Mouse (Mus musculus): Measurements from ENCODE around the gene Gm9611.
"Not testable (repeated sequence)": the region's sequence is repeated elsewhere in the genome, so short reads cannot be mapped to it uniquely, and the experiment has no call there.

Gene Gm9611

GRCm38 (mm10) chr14:42297258-42297657, at the start of gene Gm9611:
TSS of gene Gm9611 (minus strand) at chr14:42297358.
- DNase-seq (ENCODE audit: low spot score in 2 of 2) = not testable (repeated sequence)

DNA sequence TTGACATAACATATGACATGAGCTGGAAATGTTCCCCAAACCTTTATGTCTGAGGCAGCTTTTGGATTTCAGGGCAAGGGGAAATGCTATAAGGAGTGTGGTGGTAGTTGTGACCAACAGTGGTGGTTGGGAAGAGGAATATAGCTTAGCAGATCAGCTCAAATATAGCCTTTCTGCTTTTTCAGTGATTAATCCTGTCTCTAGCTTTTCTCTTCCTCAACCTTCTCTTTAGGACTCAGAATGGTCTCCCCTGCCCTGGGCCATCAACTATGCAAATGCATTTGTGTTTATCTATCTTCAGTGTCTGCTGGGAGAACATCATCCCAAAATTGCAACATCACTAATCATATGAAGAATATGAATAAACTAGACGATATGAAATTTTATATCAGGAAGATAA, 12.8 kb upstream of the Gm9611 start, which contains the start of gene Gm7995:
Gene Gm7995, plus strand, starts transcription at position 301 of the 400 bp plus-strand sequence.
- DNase-seq (ENCODE audit: low spot score in 2 of 2) = not testable (repeated sequence)

- not testable (repeated sequence) for DNase-seq (ENCODE audit: low spot score in 2 of 2)
These were observed 37.2 kb downstream of the Gm9611 start, which contains the start of gene Gm17026 for GRCm38 (mm10) chr14:42259948-42260347. TSS of gene Gm17026 (minus strand) at chr14:42260048.

Measured in frontal cortex, postnatal 25 days (tissue).